Mouse (Mus musculus) heart, embryonic 14.5 days (tissue): ENCODE measurements at regions not wholly inside any gene's neighbourhood (a gene's known extent, or its start where the extent isn't known, plus 50 kb on each side); places are given as distances from the start of the nearest gene placed in this dataset.
"Not testable (repeated sequence)": the region's sequence is repeated elsewhere in the genome, so short reads cannot be mapped to it uniquely, and the experiment has no call there.

Experiments
- ATAC-seq: fragments of 200-750 bp; cut with Nextera tagmentation; 2 replicates; pipeline ENCODE4 v1.8.0; 2017; ENCODE audit warnings: low read depth, moderate TSS enrichment; ENCODE audit not compliant: insufficient number of reproducible peaks, insufficient read depth, low FRiP score
- H3K27ac ChIP-seq, 2 experiments: fragments of 200-500 bp in 1 of 2; fragments of 300-500 bp in 1 of 2; sonication (generic) in 1 of 2; replicated peaks in 1 of 2; 2 replicates each; pipeline ENCODE4 v1.5.1; 2012 to 2014; ENCODE audit warnings: low read depth in 2 of 2, low read length in 2 of 2, control low read depth in 1 of 2, mild to moderate bottlenecking in 1 of 2, mixed read lengths in 1 of 2; ENCODE audit not compliant: control insufficient read depth in 1 of 2, insufficient read depth in 1 of 2
- H3K27me3 ChIP-seq: fragments of 300-500 bp; sonication (generic); 2 replicates; pipeline ENCODE4 v1.6.1; 2014; ENCODE audit warnings: mild to moderate bottlenecking, low read length, control low read depth; ENCODE audit not compliant: control insufficient read depth, insufficient read depth
- H3K36me3 ChIP-seq: fragments of 300-500 bp; sonication (generic); 2 replicates; pipeline ENCODE4 v1.6.1; 2014; ENCODE audit warnings: mild to moderate bottlenecking, control low read depth, low read length, mixed read lengths; ENCODE audit not compliant: control insufficient read depth, insufficient read depth
- H3K4me1 ChIP-seq, 2 experiments: fragments of 200-500 bp in 1 of 2; fragments of 300-500 bp in 1 of 2; sonication (generic) in 1 of 2; 2 replicates each; pipeline ENCODE4 v1.6.1; 2012 to 2014; ENCODE audit warnings: low read length in 2 of 2, control low read depth in 1 of 2, mixed read lengths in 1 of 2; ENCODE audit not compliant: control insufficient read depth in 2 of 2, insufficient read depth in 2 of 2
- H3K4me2 ChIP-seq: fragments of 300-500 bp; sonication (generic); 2 replicates; pipeline ENCODE4 v1.6.1; 2014; ENCODE audit warnings: mild to moderate bottlenecking, low read length
- H3K4me3 ChIP-seq, 2 experiments: fragments of 200-500 bp in 1 of 2; fragments of 300-500 bp in 1 of 2; sonication (generic) in 1 of 2; 2 replicates each; pipeline ENCODE4 v1.5.1; 2012 to 2014; ENCODE audit warnings: low read length in 2 of 2, mild to moderate bottlenecking in 2 of 2, control low read depth in 1 of 2, low read depth in 1 of 2, moderate library complexity in 1 of 2; ENCODE audit not compliant: control insufficient read depth in 1 of 2, insufficient read depth in 1 of 2
- H3K9ac ChIP-seq: fragments of 300-500 bp; sonication (generic); 2 replicates; pipeline ENCODE4 v1.6.1; 2014; ENCODE audit warnings: mild to moderate bottlenecking, low read length
- H3K9me3 ChIP-seq: fragments of 300-500 bp; sonication (generic); 2 replicates; pipeline ENCODE4 v1.6.1; 2016; ENCODE audit warnings: low read length, control low read depth; ENCODE audit not compliant: control insufficient read depth
- WGBS: fragments of 180-500 bp; shearing (Covaris S2); extraction: QIAGEN DNeasy Blood & Tissue Kit; methylation state at CpG from one replicate; pipeline ENCODE4 v1.1.7; 2014; 5-methylcytosine and 5-hydroxymethylcytosine counted together

- not testable (repeated sequence) for H3K4me2 ChIP-seq, ATAC-seq, H3K9ac ChIP-seq, H3K9me3 ChIP-seq, H3K27ac ChIP-seq, H3K4me3 ChIP-seq, H3K36me3 ChIP-seq, H3K4me1 ChIP-seq, H3K27me3 ChIP-seq
Measured at GRCm38 (mm10) chr6:117752338-117752737, 88.6 kb upstream of the Zfp637 start.

- H3K9me3 ChIP-seq, H3K4me1 ChIP-seq, H3K9ac ChIP-seq, H3K27me3 ChIP-seq, H3K36me3 ChIP-seq, ATAC-seq, H3K4me2 ChIP-seq, H3K27ac ChIP-seq, H3K4me3 ChIP-seq: not testable (repeated sequence)
- WGBS = 93% methylated on average over 2 of the region's 2 CpGs
Measured at GRCm38 (mm10) chr6:117755682-117756081, 85.3 kb upstream of the Zfp637 start.

- ATAC-seq = no peak
- no peak overlapping the region for H3K9ac ChIP-seq
- WGBS = 67% methylated on average over 9 of the region's 9 CpGs
- H3K27ac ChIP-seq = no peak overlapping the region
- no peaks in the 10 kb centered on the region for H3K27me3 ChIP-seq
- H3K9me3 ChIP-seq = no peaks in the 10 kb centered on the region
- no peak overlapping the region for H3K4me2 ChIP-seq
- H3K4me3 ChIP-seq = no peak overlapping the region
- H3K4me1 ChIP-seq = no peaks in the 10 kb centered on the region
- H3K36me3 ChIP-seq = no peaks in the 10 kb centered on the region
Measured at GRCm38 (mm10) chr6:117756176-117756575, 84.8 kb upstream of the Zfp637 start.

GRCm38 (mm10) chr6:117758516-117758915 lies 82.5 kb upstream of the Zfp637 start:
- H3K27me3 ChIP-seq, H3K9ac ChIP-seq, H3K4me2 ChIP-seq, H3K4me1 ChIP-seq, H3K4me3 ChIP-seq, ATAC-seq, H3K36me3 ChIP-seq, H3K9me3 ChIP-seq, H3K27ac ChIP-seq: not testable (repeated sequence)
- WGBS = 16% methylated on average over 6 of the region's 6 CpGs

GRCm38 (mm10) chr6:117771506-117771905 lies 69.5 kb upstream of the Zfp637 start:
- Histone ChIP-seq H3K9ac (no peak overlapping the region), H3K27me3 (no peaks in the 10 kb centered on the region), H3K4me1 (no peaks in the 10 kb centered on the region), H3K4me2 (no peak overlapping the region), H3K4me3 (no peak overlapping the region), H3K27ac (no peak overlapping the region), H3K9me3 (no peaks in the 10 kb centered on the region), H3K36me3 (no peaks in the 10 kb centered on the region)
- no peak for ATAC-seq
- 67% methylated on average over 7 of the region's 7 CpGs for WGBS

GRCm38 (mm10) chr6:117772396-117772795 lies 68.6 kb upstream of the Zfp637 start:
- Histone ChIP-seq H3K4me2 (no peak overlapping the region), H3K9ac (no peak overlapping the region), H3K27ac (no peak overlapping the region), H3K4me1 (no peaks in the 10 kb centered on the region), H3K9me3 (no peaks in the 10 kb centered on the region), H3K4me3 (no peak overlapping the region), H3K36me3 (no peaks in the 10 kb centered on the region), H3K27me3 (no peaks in the 10 kb centered on the region)
- no peak for ATAC-seq

- Histone ChIP-seq H3K4me1 (peaks cover 0 to 6% of the 10 kb centered on the region in 2 experiments; a peak in 2 of 4 replicates), H3K4me2 (no peak overlapping the region), H3K9me3 (no peaks in the 10 kb centered on the region), H3K9ac (no peak overlapping the region), H3K27me3 (no peaks in the 10 kb centered on the region), H3K4me3 (no peak overlapping the region), H3K27ac (no peak overlapping the region), H3K36me3 (no peaks in the 10 kb centered on the region)
- ATAC-seq = no peak
- 66% methylated on average over 11 of the region's 11 CpGs for WGBS
Measured at GRCm38 (mm10) chr6:117775304-117776050, 65.5 kb upstream of the Zfp637 start.

- H3K4me2 ChIP-seq = no peak overlapping the region
Measured at GRCm38 (mm10) chr6:117778027-117778426, 63.0 kb upstream of the Zfp637 start.

More at GRCm38 (mm10) chr6:117778027-117778426, 63.0 kb upstream of the Zfp637 start:
- no peaks in the 10 kb centered on the region for H3K36me3 ChIP-seq
- H3K27me3 ChIP-seq = no peaks in the 10 kb centered on the region
- H3K9me3 ChIP-seq = no peaks in the 10 kb centered on the region
- WGBS = 60% methylated on average over 2 of the region's 2 CpGs
- H3K9ac ChIP-seq = no peak overlapping the region
- H3K4me3 ChIP-seq = no peak overlapping the region
- peaks cover 0 to 6% of the 10 kb centered on the region in 2 experiments; a peak in 2 of 4 replicates for H3K4me1 ChIP-seq
- no peak overlapping the region for H3K27ac ChIP-seq
- no peak for ATAC-seq
